Mouse (Mus musculus): ENCODE measurements around the gene Gpr171.

DNA sequence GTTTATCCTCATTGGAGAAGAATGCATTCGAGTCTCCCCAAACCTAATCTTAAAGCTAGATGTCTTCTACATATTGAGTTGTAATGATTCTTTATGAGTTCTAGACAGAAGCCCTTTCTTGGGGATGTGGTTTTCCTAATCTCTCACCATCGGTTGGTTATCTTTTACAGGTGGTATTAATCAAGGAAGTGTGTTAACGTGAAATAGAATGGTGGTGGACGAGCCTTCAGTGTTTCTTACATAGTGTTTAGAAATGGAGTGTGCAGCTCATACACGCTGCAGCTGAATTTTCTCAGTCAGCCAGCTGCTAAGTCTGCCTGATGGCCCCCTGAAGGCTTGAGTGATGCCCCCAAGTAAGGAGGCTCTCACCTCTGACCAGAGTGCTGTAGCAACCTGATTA is 39.5 kb downstream of the Gpr171 start:
- no peak for TF ChIP-seq CTCF (conservative IDR thresholded peaks at IDR 0.05; ENCODE audit: insufficient read depth, insufficient read length, low read depth, low read length)
- no peak for TF ChIP-seq POLR2A (IDR thresholded peaks at IDR 0.05; ENCODE audit: low read depth, low read length)
